ENCODE assay signal across 7 mouse cellular contexts in the genomic region with DNA sequence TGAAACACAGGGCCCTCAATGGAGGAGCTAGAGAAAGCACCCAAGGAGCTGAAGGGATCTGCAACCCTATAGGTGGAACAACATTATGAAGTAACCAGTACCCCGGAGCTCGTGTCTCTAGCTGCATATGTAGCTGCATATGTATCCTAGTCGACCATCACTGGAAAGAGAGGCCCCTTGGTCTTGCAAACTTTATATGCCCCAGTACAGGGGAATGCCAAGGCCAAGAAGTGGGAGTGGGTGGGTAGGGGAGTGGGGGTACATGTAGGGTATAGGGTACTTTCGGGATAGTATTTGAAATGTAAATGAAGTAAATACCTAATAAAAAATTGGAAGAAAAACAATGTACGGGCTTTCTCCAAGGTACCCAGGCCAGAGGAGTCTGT.
DNase-seq lines count a peak whose midpoint lies in the region; ATAC-seq and TF ChIP-seq lines count a peak whose summit lies in the region.
"Not testable (repeated sequence)": the region's sequence is repeated elsewhere in the genome, so short reads cannot be mapped to it uniquely, and the experiment has no call there.

No protein-coding gene starts in this region.

- not testable (repeated sequence) for H3K27me3 ChIP-seq in forebrain, embryonic 13.5 days; forebrain, embryonic 15.5 days; forebrain, postnatal 0 days (ENCODE audit: insufficient read depth, low read length); hindbrain, embryonic 11.5 days (ENCODE audit: control insufficient read depth, insufficient read depth, low read length); hindbrain, embryonic 14.5 days (ENCODE audit: control insufficient read depth, insufficient read depth, low read length); midbrain, embryonic 16.5 days (ENCODE audit: control insufficient read depth, insufficient read depth, low read depth, low read length); neural tube, embryonic 13.5 days

- peak; percentile 43; the same call in 1 of the 2 replicates for ATAC-seq in forebrain, embryonic 13.5 days
- 0 out of 2 replicates have a peak, but pooled peaks have one; percentile 16 for ATAC-seq in forebrain, embryonic 15.5 days (replicated peaks)
- ATAC-seq in forebrain, postnatal 0 days: peak; percentile 3; the same call in 1 of the 2 replicates
- 0 out of 2 replicates have a peak, but pooled peaks have one; percentile 6 for ATAC-seq in hindbrain, embryonic 11.5 days (ENCODE audit: low FRiP score)
- ATAC-seq in hindbrain, embryonic 14.5 days (ENCODE audit: low FRiP score): 0 out of 2 replicates have a peak, but pooled peaks have one; percentile 24
- ATAC-seq in midbrain, embryonic 16.5 days: peak; percentile 57; the same call in 1 of the 2 replicates
- ATAC-seq in neural tube, embryonic 13.5 days (ENCODE audit: low read depth): 0 out of 2 replicates have a peak, but pooled peaks have one; percentile 30

- not testable (repeated sequence) for DNase-seq in forebrain, postnatal 0 days; hindbrain, embryonic 11.5 days (ENCODE audit: low spot score); hindbrain, embryonic 14.5 days (ENCODE audit: low spot score)

- H3K9ac ChIP-seq in forebrain, embryonic 13.5 days; forebrain, embryonic 15.5 days (replicated peaks); forebrain, postnatal 0 days; hindbrain, embryonic 11.5 days (ENCODE audit: low read depth, low read length); hindbrain, embryonic 14.5 days; midbrain, embryonic 16.5 days (ENCODE audit: low read depth, low read length); neural tube, embryonic 13.5 days: not testable (repeated sequence)

- not testable (repeated sequence) for H3K27ac ChIP-seq in forebrain, embryonic 13.5 days; forebrain, embryonic 15.5 days (replicated peaks); forebrain, postnatal 0 days (ENCODE audit: low read depth, low read length); hindbrain, embryonic 11.5 days (ENCODE audit: low read depth, low read length); hindbrain, embryonic 14.5 days; midbrain, embryonic 16.5 days (ENCODE audit: low read length); neural tube, embryonic 13.5 days (replicated peaks)

- H3K9me3 ChIP-seq in forebrain, embryonic 13.5 days (replicated peaks); forebrain, embryonic 15.5 days; forebrain, postnatal 0 days (ENCODE audit: low read length); hindbrain, embryonic 11.5 days (ENCODE audit: control insufficient read depth, low read length); hindbrain, embryonic 14.5 days (ENCODE audit: control insufficient read depth, low read length); midbrain, embryonic 16.5 days (replicated peaks; ENCODE audit: control insufficient read depth, low read length, poor library complexity, severe bottlenecking); neural tube, embryonic 13.5 days: not testable (repeated sequence)

- not testable (repeated sequence) for H3K4me3 ChIP-seq in forebrain, embryonic 13.5 days; forebrain, embryonic 15.5 days; forebrain, postnatal 0 days (ENCODE audit: low read depth, low read length); hindbrain, embryonic 11.5 days (ENCODE audit: low read depth, low read length); hindbrain, embryonic 14.5 days (replicated peaks; ENCODE audit: low read length); midbrain, embryonic 16.5 days (ENCODE audit: low read depth, low read length); neural tube, embryonic 13.5 days

- WGBS in forebrain, embryonic 13.5 days: 94% methylated on average over 5 of the region's 5 CpGs
- WGBS in forebrain, embryonic 15.5 days: 89% methylated on average over 5 of the region's 5 CpGs
- WGBS in forebrain, postnatal 0 days: 88% methylated on average over 5 of the region's 5 CpGs
- WGBS in hindbrain, embryonic 11.5 days: 90% methylated on average over 5 of the region's 5 CpGs
- WGBS in hindbrain, embryonic 14.5 days: 91% methylated on average over 5 of the region's 5 CpGs
- 83% methylated on average over 5 of the region's 5 CpGs for WGBS in midbrain, embryonic 16.5 days
- 88% methylated on average over 5 of the region's 5 CpGs for WGBS in neural tube, embryonic 13.5 days

- not testable (repeated sequence) for TF ChIP-seq CTCF in forebrain, postnatal 0 days (IDR thresholded peaks at IDR 0.05; ENCODE audit: low read depth)

- H3K4me2 ChIP-seq in forebrain, embryonic 13.5 days; forebrain, embryonic 15.5 days (replicated peaks); forebrain, postnatal 0 days (ENCODE audit: low read depth); hindbrain, embryonic 11.5 days (replicated peaks; ENCODE audit: low read depth, low read length); hindbrain, embryonic 14.5 days (replicated peaks); midbrain, embryonic 16.5 days (ENCODE audit: low read length); neural tube, embryonic 13.5 days: not testable (repeated sequence)

- not testable (repeated sequence) for H3K36me3 ChIP-seq in forebrain, embryonic 13.5 days (ENCODE audit: poor library complexity, severe bottlenecking); forebrain, embryonic 15.5 days; forebrain, postnatal 0 days (ENCODE audit: insufficient read depth); hindbrain, embryonic 11.5 days (ENCODE audit: control insufficient read depth, insufficient read depth, low read length); hindbrain, embryonic 14.5 days (replicated peaks; ENCODE audit: control insufficient read depth, insufficient read depth); midbrain, embryonic 16.5 days (ENCODE audit: control insufficient read depth, insufficient read depth, low read length); neural tube, embryonic 13.5 days

- H3K4me1 ChIP-seq in forebrain, embryonic 13.5 days; forebrain, embryonic 15.5 days; forebrain, postnatal 0 days (ENCODE audit: insufficient read depth); hindbrain, embryonic 11.5 days (replicated peaks; ENCODE audit: control insufficient read depth, insufficient read depth, low read length); hindbrain, embryonic 14.5 days (replicated peaks; ENCODE audit: control insufficient read depth, insufficient read depth, low read length); midbrain, embryonic 16.5 days (ENCODE audit: control insufficient read depth, insufficient read depth, low read length); neural tube, embryonic 13.5 days (replicated peaks): not testable (repeated sequence)

Comparison
In these comparisons a context has a peak if more than half of its experiments do, and no peak if none do; other contexts are left out.
1. ATAC-seq: peak in every context shown above with its lines; median percentile 57 in midbrain, embryonic 16.5 days; 43 in forebrain, embryonic 13.5 days; 30 in neural tube, embryonic 13.5 days; 24 in hindbrain, embryonic 14.5 days; 16 in forebrain, embryonic 15.5 days; 6 in hindbrain, embryonic 11.5 days; 3 in forebrain, postnatal 0 days.